Mouse (Mus musculus): ENCODE data around the gene Elmo2. TPM values are rescaled to one million over a fixed set of nuclear protein-coding genes. Genes with fewer than 3 reads are reported as not detected.
A peak's percentile ranks its signal among the peaks of the same experiment; 100 is the strongest.

Elmo2 gene
- polyA plus RNA-seq, 1 experiment from 2014 or later: 79.9 TPM

- ATAC-seq (ENCODE audit: low FRiP score) (no peak), DNase-seq (ENCODE audit: low spot score, missing footprints) (no peak)
- no peaks in the 10 kb centered on the region for H3K36me3 ChIP-seq (ENCODE audit: control insufficient read depth, insufficient read depth, low read length)
- H3K4me1 ChIP-seq (ENCODE audit: control insufficient read depth, insufficient read depth, low read length): peaks cover 19% of the 10 kb centered on the region
- H3K9me3 ChIP-seq (ENCODE audit: control insufficient read depth, low read length): no peaks in the 10 kb centered on the region
- H3K4me3 ChIP-seq (ENCODE audit: low read depth, low read length): no peak overlapping the region
- H3K9ac ChIP-seq (ENCODE audit: low read length): no peak overlapping the region
- whole genome bisulfite sequencing: 85% methylated on average over 8 of the region's 8 CpGs
- no peak overlapping the region for H3K27ac ChIP-seq (ENCODE audit: low read depth, low read length)
- H3K27me3 ChIP-seq (ENCODE audit: control insufficient read depth, insufficient read depth, low read length): no peaks in the 10 kb centered on the region; the same call in 1 of the 2 replicates
- H3K4me2 ChIP-seq: no peak overlapping the region
Observed at GRCm38 (mm10) chr2:165252381-165252780, 73.9 kb downstream of the Elmo2 start.

GRCm38 (mm10) chr2:165250903-165251302, 75.4 kb downstream of the Elmo2 start:
- no peaks in the 10 kb centered on the region for H3K9me3 ChIP-seq (ENCODE audit: control insufficient read depth, low read length)
- peaks cover 21% of the 10 kb centered on the region for H3K4me1 ChIP-seq (ENCODE audit: control insufficient read depth, insufficient read depth, low read length)
- DNase-seq (ENCODE audit: low spot score, missing footprints) (no peak), ATAC-seq (ENCODE audit: low FRiP score) (no peak)
- 72% methylated on average over 1 of the region's 1 CpGs for WGBS
- H3K4me2 ChIP-seq: no peak overlapping the region
- peaks cover 3% of the 10 kb centered on the region; the same call in 1 of the 2 replicates for H3K27me3 ChIP-seq (ENCODE audit: control insufficient read depth, insufficient read depth, low read length)
- H3K4me3 ChIP-seq (ENCODE audit: low read depth, low read length): no peak overlapping the region
- H3K27ac ChIP-seq (ENCODE audit: low read depth, low read length): no peak overlapping the region
- H3K36me3 ChIP-seq (ENCODE audit: control insufficient read depth, insufficient read depth, low read length): no peaks in the 10 kb centered on the region
- H3K9ac ChIP-seq (ENCODE audit: low read length): no peak overlapping the region

DNA sequence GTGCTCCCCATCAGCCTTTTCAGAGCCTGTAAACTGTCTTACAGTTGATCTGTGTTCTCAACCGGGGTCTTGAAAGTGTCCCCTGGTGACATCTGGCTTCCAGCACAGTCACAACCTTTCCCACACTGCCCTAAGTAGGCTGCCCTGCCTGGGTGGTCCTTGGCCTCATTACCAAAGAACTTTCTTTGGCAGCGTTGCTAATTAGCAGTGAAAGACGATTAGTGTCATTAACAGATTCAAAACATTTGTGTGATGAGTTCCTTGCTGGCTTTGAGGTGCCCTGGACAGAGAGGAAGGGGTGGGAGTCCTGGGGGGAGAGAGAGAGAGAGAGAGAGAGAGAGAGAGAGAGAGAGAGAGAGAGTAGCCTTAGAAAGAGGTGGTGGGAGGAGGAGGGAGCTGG, 77.3 kb downstream of the Elmo2 start:
- peaks cover 13% of the 10 kb centered on the region for H3K4me1 ChIP-seq (ENCODE audit: control insufficient read depth, insufficient read depth, low read length)
- no peak overlapping the region for H3K9ac ChIP-seq (ENCODE audit: low read length)
- H3K36me3 ChIP-seq (ENCODE audit: control insufficient read depth, insufficient read depth, low read length): no peaks in the 10 kb centered on the region
- no peak overlapping the region for H3K4me3 ChIP-seq (ENCODE audit: low read depth, low read length)
- peaks cover 6% of the 10 kb centered on the region for H3K27me3 ChIP-seq (ENCODE audit: control insufficient read depth, insufficient read depth, low read length)
- no peak for DNase-seq (ENCODE audit: low spot score, missing footprints)
- 19% methylated on average over 3 of the region's 3 CpGs for WGBS
- no peaks in the 10 kb centered on the region for H3K9me3 ChIP-seq (ENCODE audit: control insufficient read depth, low read length)
- H3K4me2 ChIP-seq: no peak overlapping the region
- ATAC-seq (ENCODE audit: low FRiP score): no peak
- no peak overlapping the region for H3K27ac ChIP-seq (ENCODE audit: low read depth, low read length)

- Histone ChIP-seq H3K27me3 (ENCODE audit: control insufficient read depth, insufficient read depth, low read length) (peaks cover 27% of the 10 kb centered on the region), H3K4me3 (ENCODE audit: low read depth, low read length) (no peak overlapping the region), H3K27ac (ENCODE audit: low read depth, low read length) (no peak overlapping the region), H3K36me3 (ENCODE audit: control insufficient read depth, insufficient read depth, low read length) (no peaks in the 10 kb centered on the region), H3K4me1 (ENCODE audit: control insufficient read depth, insufficient read depth, low read length) (peaks cover 14% of the 10 kb centered on the region), H3K9me3 (ENCODE audit: control insufficient read depth, low read length) (no peaks in the 10 kb centered on the region), H3K9ac (ENCODE audit: low read length) (no peak overlapping the region), H3K4me2 (no peak overlapping the region)
- ATAC-seq (ENCODE audit: low FRiP score): no peak
- WGBS: 7% methylated on average over 11 of the region's 11 CpGs
- no peak for DNase-seq (ENCODE audit: low spot score, missing footprints)
Observed at GRCm38 (mm10) chr2:165246349-165246748, 79.9 kb downstream of the Elmo2 start.

GRCm38 (mm10) chr2:165243122-165243720, 83.1 kb downstream of the Elmo2 start:
- ATAC-seq (ENCODE audit: low FRiP score): no peak
- no peak overlapping the region for H3K27ac ChIP-seq (ENCODE audit: low read depth, low read length)
- no peak for DNase-seq (ENCODE audit: low spot score, missing footprints)
- no peak overlapping the region for H3K4me2 ChIP-seq
- H3K4me3 ChIP-seq (ENCODE audit: low read depth, low read length): no peak overlapping the region
- H3K9me3 ChIP-seq (ENCODE audit: control insufficient read depth, low read length): no peaks in the 10 kb centered on the region
- peaks cover 54% of the 10 kb centered on the region for H3K27me3 ChIP-seq (ENCODE audit: control insufficient read depth, insufficient read depth, low read length)
- 7% methylated on average over 11 of the region's 11 CpGs for WGBS
- H3K9ac ChIP-seq (ENCODE audit: low read length): 0 out of 2 replicates have a peak overlapping the region, but pooled peaks have one; percentile 21
- no peaks in the 10 kb centered on the region for H3K36me3 ChIP-seq (ENCODE audit: control insufficient read depth, insufficient read depth, low read length)
- H3K4me1 ChIP-seq (ENCODE audit: control insufficient read depth, insufficient read depth, low read length): peaks cover 18% of the 10 kb centered on the region

GRCm38 (mm10) chr2:165242575-165242974, 83.7 kb downstream of the Elmo2 start:
- peaks cover 22% of the 10 kb centered on the region for H3K4me1 ChIP-seq (ENCODE audit: control insufficient read depth, insufficient read depth, low read length)
- H3K27ac ChIP-seq (ENCODE audit: low read depth, low read length): no peak overlapping the region
- WGBS: 4% methylated on average over 13 of the region's 13 CpGs
- H3K4me3 ChIP-seq (ENCODE audit: low read depth, low read length): no peak overlapping the region
- no peak overlapping the region for H3K9ac ChIP-seq (ENCODE audit: low read length)
- H3K4me2 ChIP-seq: no peak overlapping the region
- no peaks in the 10 kb centered on the region for H3K9me3 ChIP-seq (ENCODE audit: control insufficient read depth, low read length)
- H3K36me3 ChIP-seq (ENCODE audit: control insufficient read depth, insufficient read depth, low read length): no peaks in the 10 kb centered on the region
- DNase-seq (ENCODE audit: low spot score, missing footprints) (no peak), ATAC-seq (ENCODE audit: low FRiP score) (no peak)
- peaks cover 54% of the 10 kb centered on the region for H3K27me3 ChIP-seq (ENCODE audit: control insufficient read depth, insufficient read depth, low read length)

GRCm38 (mm10) chr2:165241786-165242185, 84.5 kb downstream of the Elmo2 start:
- WGBS: 71% methylated on average over 7 of the region's 7 CpGs
- DNase-seq (ENCODE audit: low spot score, missing footprints) (no peak), ATAC-seq (ENCODE audit: low FRiP score) (no peak)
- Histone ChIP-seq H3K4me2 (no peak overlapping the region), H3K9ac (ENCODE audit: low read length) (no peak overlapping the region), H3K9me3 (ENCODE audit: control insufficient read depth, low read length) (no peaks in the 10 kb centered on the region), H3K27me3 (ENCODE audit: control insufficient read depth, insufficient read depth, low read length) (peaks cover 56% of the 10 kb centered on the region), H3K36me3 (ENCODE audit: control insufficient read depth, insufficient read depth, low read length) (no peaks in the 10 kb centered on the region), H3K27ac (ENCODE audit: low read depth, low read length) (no peak overlapping the region), H3K4me1 (ENCODE audit: control insufficient read depth, insufficient read depth, low read length) (peaks cover 19% of the 10 kb centered on the region), H3K4me3 (ENCODE audit: low read depth, low read length) (no peak overlapping the region)

DNA sequence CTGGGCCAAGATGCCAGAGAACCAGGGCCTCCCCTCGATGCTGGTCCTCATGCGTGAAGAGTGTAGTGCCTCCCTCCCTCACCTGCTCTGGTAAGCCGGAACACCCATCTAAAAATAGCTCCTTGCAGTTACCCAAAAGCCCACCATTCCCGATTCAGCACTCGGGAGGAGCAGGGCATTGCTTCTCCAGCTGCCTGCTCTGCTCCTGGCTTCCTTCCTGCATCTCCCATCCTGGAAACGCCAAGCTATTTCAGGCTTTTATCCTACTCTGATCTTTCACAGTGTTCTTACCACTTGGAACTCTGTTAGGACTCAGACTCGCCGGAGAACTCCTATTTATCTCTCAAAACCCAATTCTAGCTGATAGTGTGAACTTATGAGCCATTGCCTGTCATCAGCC, 85.9 kb downstream of the Elmo2 start:
- Histone ChIP-seq H3K27ac (ENCODE audit: low read depth, low read length) (no peak overlapping the region), H3K36me3 (ENCODE audit: control insufficient read depth, insufficient read depth, low read length) (no peaks in the 10 kb centered on the region), H3K4me3 (ENCODE audit: low read depth, low read length) (no peak overlapping the region), H3K4me1 (ENCODE audit: control insufficient read depth, insufficient read depth, low read length) (peaks cover 17% of the 10 kb centered on the region), H3K9ac (ENCODE audit: low read length) (no peak overlapping the region), H3K27me3 (ENCODE audit: control insufficient read depth, insufficient read depth, low read length) (peaks cover 67% of the 10 kb centered on the region), H3K9me3 (ENCODE audit: control insufficient read depth, low read length) (no peaks in the 10 kb centered on the region), H3K4me2 (no peak overlapping the region)
- 41% methylated on average over 8 of the region's 8 CpGs for WGBS
- ATAC-seq (ENCODE audit: low FRiP score) (no peak), DNase-seq (ENCODE audit: low spot score, missing footprints) (no peak)

GRCm38 (mm10) chr2:165239533-165240144, 86.6 kb downstream of the Elmo2 start:
- 21% methylated on average over 15 of the region's 15 CpGs for WGBS
- H3K9ac ChIP-seq (ENCODE audit: low read length): no peak overlapping the region
- H3K36me3 ChIP-seq (ENCODE audit: control insufficient read depth, insufficient read depth, low read length): no peaks in the 10 kb centered on the region
- H3K4me1 ChIP-seq (ENCODE audit: control insufficient read depth, insufficient read depth, low read length): peaks cover 20% of the 10 kb centered on the region
- no peak overlapping the region for H3K27ac ChIP-seq (ENCODE audit: low read depth, low read length)
- no peak overlapping the region for H3K4me3 ChIP-seq (ENCODE audit: low read depth, low read length)
- DNase-seq (ENCODE audit: low spot score, missing footprints) (no peak), ATAC-seq (ENCODE audit: low FRiP score) (no peak)
- peaks cover 67% of the 10 kb centered on the region for H3K27me3 ChIP-seq (ENCODE audit: control insufficient read depth, insufficient read depth, low read length)
- H3K9me3 ChIP-seq (ENCODE audit: control insufficient read depth, low read length): no peaks in the 10 kb centered on the region
- no peak overlapping the region for H3K4me2 ChIP-seq
